Comparison of ENCODE assay signal across 18 mouse cellular contexts in genomic region chr2:151998505-151998899, GRCm38 (mm10). TPM values are rescaled to one million over a fixed set of nuclear protein-coding genes. Genes with fewer than 3 reads are reported as not detected.
DNase-seq lines count a peak whose midpoint lies in the region; ATAC-seq and TF ChIP-seq lines count a peak whose summit lies in the region.
"Had no signal": no experiment of that assay in that cellular context is flagged by ENCODE, and none has a peak within 500 bp of the region (broad histone marks: within the 10 kb centered on the region; RNA-seq: fewer than 3 reads in every experiment).

No protein-coding gene starts in this region.

- no peaks in the 10 kb centered on the region for H3K27me3 ChIP-seq in lung, postnatal 0 days (replicated peaks; ENCODE audit: insufficient read depth, low read length)

- H3K36me3 ChIP-seq in lung, postnatal 0 days (ENCODE audit: insufficient read depth, low read length): no peaks in the 10 kb centered on the region
- H3K36me3 ChIP-seq: embryonic facial prominence, embryonic 13.5 days; heart, embryonic 15.5 days; intestine, embryonic 15.5 days; limb, embryonic 10.5 days had no signal

- TF ChIP-seq CTCF in lung, postnatal 0 days (IDR thresholded peaks at IDR 0.05): no peak

- peak; percentile 30; the same call in 1 of the 2 replicates for ATAC-seq in lung, postnatal 0 days
- ATAC-seq: forebrain, postnatal 0 days; intestine, embryonic 15.5 days had no signal

- H3K4me1 ChIP-seq in lung, postnatal 0 days (ENCODE audit: insufficient read depth, low read depth, low read length): peaks cover 5% of the 10 kb centered on the region; the same call in 1 of the 2 replicates

- DNase-seq in kidney, adult 11 months: peak; percentile 77
- DNase-seq in kidney, postnatal 10 days: no peak
- DNase-seq in lung, postnatal 0 days (ENCODE audit: low spot score): no peak
- no peak for DNase-seq in lung, postnatal 10 days
- DNase-seq in adrenal gland, postnatal 25 days: peak; percentile 35
- DNase-seq in heart, postnatal 36 days: no peak
- DNase-seq in gastrocnemius, adult 8-10 months (ENCODE audit: low spot score in 2 of 2): no peak
- DNase-seq: B cell, adult 2 months; cerebellum, adult 9-10 months; forebrain, postnatal 0 days; heart, adult 2 months; lung, embryonic 14.5 days; thymus, adult 18-20 months had no signal

- no peak for TF ChIP-seq EP300 in lung, postnatal 0 days (IDR thresholded peaks at IDR 0.05)

- 58% methylated on average over 9 of the region's 9 CpGs for WGBS in lung, postnatal 0 days

- intact Hi-C loops in heart, postnatal 36 days (cut with DNase I): no loop called here

- no peak overlapping the region for H3K27ac ChIP-seq in lung, postnatal 0 days (ENCODE audit: low read length)
- H3K27ac ChIP-seq: embryonic facial prominence, embryonic 13.5 days; heart, adult 2 months; heart, embryonic 15.5 days; hindbrain, embryonic 14.5 days; intestine, embryonic 15.5 days; limb, embryonic 10.5 days had no signal

- H3K9ac ChIP-seq in lung, postnatal 0 days (replicated peaks; ENCODE audit: low read depth): no peak overlapping the region
- H3K9ac ChIP-seq: embryonic facial prominence, embryonic 13.5 days; forebrain, postnatal 0 days; heart, embryonic 15.5 days; hindbrain, embryonic 14.5 days; intestine, embryonic 15.5 days; lung, embryonic 14.5 days had no signal

- H3K4me3 ChIP-seq in lung, postnatal 0 days (ENCODE audit: low read depth, low read length): no peak overlapping the region
- H3K4me3 ChIP-seq: embryonic facial prominence, embryonic 13.5 days; heart, adult 2 months; heart, embryonic 15.5 days; intestine, embryonic 15.5 days; limb, embryonic 10.5 days had no signal

- no peaks in the 10 kb centered on the region for H3K9me3 ChIP-seq in lung, postnatal 0 days (ENCODE audit: low read length)
- H3K9me3 ChIP-seq: embryonic facial prominence, embryonic 13.5 days; heart, embryonic 15.5 days; intestine, embryonic 15.5 days; limb, embryonic 10.5 days had no signal

- H3K4me2 ChIP-seq in lung, postnatal 0 days (replicated peaks; ENCODE audit: low read depth, low read length): no peak overlapping the region
- H3K4me2 ChIP-seq: embryonic facial prominence, embryonic 13.5 days; heart, embryonic 15.5 days; hindbrain, embryonic 14.5 days; intestine, embryonic 15.5 days; lung, embryonic 14.5 days had no signal

RNA-seq across cellular contexts. Expression of gene Slc52a3, which starts 2.2 kb away (rescaled TPM):
- 26.0 and 26.7 TPM in 2 replicates for polyA plus RNA-seq in lung, postnatal 0 days (2015; fragmentation: Nextera tagmentation; extraction: Ambion mirVana)
- total RNA-seq in adrenal gland, postnatal 25 days (2021): 2.3 and 2.6 TPM in 2 replicates
- total RNA-seq in heart, postnatal 36 days (2021): 1 to 10 TPM; 1.2 to 2.4 TPM
- under 1 TPM; 0.31 to 0.72 (median 0.57) TPM for total RNA-seq in gastrocnemius, adult 8-10 months (2022)

RNA-seq across cellular contexts. Expression of gene Fam110a, which starts 18.5 kb away (rescaled TPM):
- 34.8 and 36.3 TPM in 2 replicates for polyA plus RNA-seq in lung, postnatal 0 days (2015; fragmentation: Nextera tagmentation; extraction: Ambion mirVana)
- total RNA-seq in adrenal gland, postnatal 25 days (2021): 8.8 and 12.7 TPM in 2 replicates
- total RNA-seq in heart, postnatal 36 days (2021): 1 to 10 TPM; 3.4 to 5.7 TPM
- 1 to 10 TPM; 1.3 to 1.5 (median 1.4) TPM for total RNA-seq in gastrocnemius, adult 8-10 months (2022)

Comparison
In these comparisons a context has a peak if more than half of its experiments do, and no peak if none do; other contexts are left out.
1. DNase-seq: peak in kidney, adult 11 months (single experiment) and adrenal gland, postnatal 25 days (single experiment); none in kidney, postnatal 10 days (single experiment), lung, postnatal 0 days (single experiment), lung, postnatal 10 days (single experiment), heart, postnatal 36 days (0 of 2) and gastrocnemius, adult 8-10 months (0 of 2).